Mouse (Mus musculus) neural tube, embryonic 11.5 days (tissue): ENCODE results near the gene Uvrag. TPM values are rescaled to one million over a fixed set of nuclear protein-coding genes. Genes with fewer than 3 reads are reported as not detected.

Experiments used
- ATAC-seq: fragments of 200-750 bp; cut with Nextera tagmentation; 2 replicates; pipeline ENCODE4 v1.8.0; 2017; ENCODE audit warnings: moderate number of reproducible peaks, mild to moderate bottlenecking, moderate TSS enrichment, moderate library complexity; ENCODE audit not compliant: insufficient read depth, low FRiP score, low TSS enrichment
- DNase-seq: peaks from one replicate; pipeline ENCODE4 v3.0.0-alpha.2; 2015; ENCODE audit warnings: low spot score
- H3K27ac ChIP-seq: fragments of 300-500 bp; sonication (generic); 2 replicates; pipeline ENCODE4 v1.5.1; 2014; ENCODE audit warnings: low read depth, mild to moderate bottlenecking, low read length
- H3K27me3 ChIP-seq: fragments of 300-500 bp; sonication (generic); 2 replicates; pipeline ENCODE4 v1.6.1; 2014; ENCODE audit warnings: mild to moderate bottlenecking, low read length, mixed read lengths; ENCODE audit not compliant: control insufficient read depth, insufficient read depth
- H3K36me3 ChIP-seq: fragments of 300-500 bp; sonication (generic); 2 replicates; pipeline ENCODE4 v1.6.1; 2014; ENCODE audit warnings: mild to moderate bottlenecking, low read length, moderate library complexity, mixed read lengths; ENCODE audit not compliant: control insufficient read depth, insufficient read depth
- H3K4me1 ChIP-seq: fragments of 300-500 bp; sonication (generic); 2 replicates; pipeline ENCODE4 v1.6.1; 2014; ENCODE audit warnings: low read length, mixed read lengths; ENCODE audit not compliant: control insufficient read depth, insufficient read depth
- H3K4me2 ChIP-seq: fragments of 300-500 bp; sonication (generic); 2 replicates; pipeline ENCODE4 v1.6.1; 2014; ENCODE audit warnings: low read depth, mild to moderate bottlenecking, moderate library complexity
- H3K4me3 ChIP-seq: fragments of 300-500 bp; sonication (generic); 2 replicates; pipeline ENCODE4 v1.5.1; 2014; ENCODE audit warnings: low read depth, low read length
- H3K9ac ChIP-seq: fragments of 300-500 bp; sonication (generic); 2 replicates; pipeline ENCODE4 v1.6.1; 2014; ENCODE audit warnings: mild to moderate bottlenecking, low read length
- H3K9me3 ChIP-seq: fragments of 300-500 bp; sonication (generic); 2 replicates; pipeline ENCODE4 v1.6.1; 2016; ENCODE audit warnings: low read length; ENCODE audit not compliant: control insufficient read depth
- WGBS: fragments of 180-500 bp; shearing (Covaris S2); extraction: QIAGEN DNeasy Blood & Tissue Kit; methylation state at CpG from one replicate; pipeline ENCODE4 v1.1.7; 2014; 5-methylcytosine and 5-hydroxymethylcytosine counted together
- polyA plus RNA-seq: library from polyadenylated mRNA; unstranded; fragments of >200 nt; fragmentation: Nextera tagmentation; extraction: Ambion mirVana; gene quantifications from 2 replicates; pipeline ENCODE4 v1.2.1, GENCODE M21; 2014

Uvrag gene
- polyA plus RNA-seq, 1 experiment from 2014 or later, result 12.0 TPM

GRCm38 (mm10) chr7:99025989-99026388 lies 115.0 kb downstream of the Uvrag start:
- no peak overlapping the region for H3K4me3 ChIP-seq
- H3K4me2 ChIP-seq, result no peak overlapping the region
- WGBS, result 95% methylated on average over 10 of the region's 10 CpGs
- ATAC-seq (no peak), DNase-seq (no peak)
- H3K27ac ChIP-seq, result no peak overlapping the region
- H3K9ac ChIP-seq, result no peak overlapping the region
- no peaks in the 10 kb centered on the region for H3K9me3 ChIP-seq
- H3K36me3 ChIP-seq, result no peaks in the 10 kb centered on the region
- no peaks in the 10 kb centered on the region for H3K4me1 ChIP-seq
- H3K27me3 ChIP-seq, result no peaks in the 10 kb centered on the region

GRCm38 (mm10) chr7:99025265-99025664 lies 115.7 kb downstream of the Uvrag start:
- WGBS, result 90% methylated on average over 7 of the region's 7 CpGs

GRCm38 (mm10) chr7:99024791-99025190 lies 116.2 kb downstream of the Uvrag start:
- Histone ChIP-seq H3K4me2 (no peak overlapping the region), H3K36me3 (no peaks in the 10 kb centered on the region), H3K4me3 (no peak overlapping the region), H3K27me3 (no peaks in the 10 kb centered on the region), H3K27ac (no peak overlapping the region), H3K4me1 (no peaks in the 10 kb centered on the region), H3K9ac (no peak overlapping the region), H3K9me3 (no peaks in the 10 kb centered on the region)
- WGBS, result 93% methylated on average over 6 of the region's 6 CpGs
- DNase-seq, result no peak
- no peak for ATAC-seq

More at GRCm38 (mm10) chr7:99025265-99025664, 115.7 kb downstream of the Uvrag start:
- no peaks in the 10 kb centered on the region for H3K9me3 ChIP-seq
- H3K4me3 ChIP-seq, result no peak overlapping the region
- no peaks in the 10 kb centered on the region for H3K36me3 ChIP-seq
- H3K4me1 ChIP-seq, result no peaks in the 10 kb centered on the region
- DNase-seq (no peak), ATAC-seq (no peak)
- no peaks in the 10 kb centered on the region for H3K27me3 ChIP-seq
- H3K27ac ChIP-seq, result no peak overlapping the region
- no peak overlapping the region for H3K9ac ChIP-seq
- H3K4me2 ChIP-seq, result no peak overlapping the region

- H3K4me2 ChIP-seq, result no peak overlapping the region
- H3K36me3 ChIP-seq, result no peaks in the 10 kb centered on the region
- DNase-seq (no peak), ATAC-seq (no peak)
- no peak overlapping the region for H3K27ac ChIP-seq
- H3K27me3 ChIP-seq, result no peaks in the 10 kb centered on the region
- no peaks in the 10 kb centered on the region for H3K4me1 ChIP-seq
- 97% methylated on average over 3 of the region's 3 CpGs for WGBS
- H3K4me3 ChIP-seq, result no peak overlapping the region
- H3K9me3 ChIP-seq, result no peaks in the 10 kb centered on the region
- H3K9ac ChIP-seq, result no peak overlapping the region
Observed at GRCm38 (mm10) chr7:99023931-99024330, 117.0 kb downstream of the Uvrag start.

GRCm38 (mm10) chr7:99021277-99021676 lies 119.7 kb downstream of the Uvrag start:
- H3K4me1 ChIP-seq, result no peaks in the 10 kb centered on the region
- WGBS, result 48% methylated on average over 4 of the region's 4 CpGs
- no peak overlapping the region for H3K4me3 ChIP-seq
- no peaks in the 10 kb centered on the region for H3K9me3 ChIP-seq
- ATAC-seq, result no peak
- H3K27me3 ChIP-seq, result no peaks in the 10 kb centered on the region
- H3K4me2 ChIP-seq, result no peak overlapping the region
- no peak overlapping the region for H3K9ac ChIP-seq
- H3K27ac ChIP-seq, result no peak overlapping the region
- no peaks in the 10 kb centered on the region for H3K36me3 ChIP-seq
- no peak for DNase-seq

GRCm38 (mm10) chr7:99020353-99020752 lies 120.6 kb downstream of the Uvrag start:
- Histone ChIP-seq H3K4me3 (no peak overlapping the region), H3K27me3 (no peaks in the 10 kb centered on the region), H3K36me3 (no peaks in the 10 kb centered on the region), H3K4me1 (no peaks in the 10 kb centered on the region; the same call in 1 of the 2 replicates), H3K9ac (no peak overlapping the region), H3K4me2 (no peak overlapping the region), H3K9me3 (no peaks in the 10 kb centered on the region), H3K27ac (no peak overlapping the region)
- ATAC-seq (no peak), DNase-seq (no peak)
- 58% methylated on average over 4 of the region's 4 CpGs for WGBS

GRCm38 (mm10) chr7:99017224-99017844 lies 123.6 kb downstream of the Uvrag start:
- no peak for ATAC-seq
- no peak overlapping the region for H3K4me2 ChIP-seq

GRCm38 (mm10) chr7:99015914-99016313 lies 125.0 kb downstream of the Uvrag start:
- H3K36me3 ChIP-seq, result no peaks in the 10 kb centered on the region
- H3K27ac ChIP-seq, result no peak overlapping the region
- H3K9ac ChIP-seq, result no peak overlapping the region
- no peak overlapping the region for H3K4me2 ChIP-seq
- 72% methylated on average over 8 of the region's 8 CpGs for WGBS
- H3K27me3 ChIP-seq, result no peaks in the 10 kb centered on the region
- H3K9me3 ChIP-seq, result no peaks in the 10 kb centered on the region
- ATAC-seq (no peak), DNase-seq (no peak)
- no peak overlapping the region for H3K4me3 ChIP-seq
- no peaks in the 10 kb centered on the region; the same call in 1 of the 2 replicates for H3K4me1 ChIP-seq

More at GRCm38 (mm10) chr7:99017224-99017844, 123.6 kb downstream of the Uvrag start:
- Histone ChIP-seq H3K4me1 (no peaks in the 10 kb centered on the region; the same call in 1 of the 2 replicates), H3K27me3 (no peaks in the 10 kb centered on the region), H3K9me3 (no peaks in the 10 kb centered on the region), H3K9ac (no peak overlapping the region), H3K36me3 (no peaks in the 10 kb centered on the region), H3K27ac (no peak overlapping the region), H3K4me3 (no peak overlapping the region)
- no peak for DNase-seq
- WGBS, result 78% methylated on average over 2 of the region's 2 CpGs

- Histone ChIP-seq H3K36me3 (no peaks in the 10 kb centered on the region), H3K27ac (no peak overlapping the region), H3K27me3 (no peaks in the 10 kb centered on the region), H3K4me3 (no peak overlapping the region), H3K9ac (no peak overlapping the region), H3K4me2 (no peak overlapping the region), H3K9me3 (no peaks in the 10 kb centered on the region), H3K4me1 (no peaks in the 10 kb centered on the region; the same call in 1 of the 2 replicates)
- 56% methylated on average over 17 of the region's 17 CpGs for WGBS
- ATAC-seq (no peak), DNase-seq (peak; percentile 27)
Observed at GRCm38 (mm10) chr7:99015419-99015818, 125.5 kb downstream of the Uvrag start.
